Mouse (Mus musculus) kidney, postnatal 10 days (tissue): ENCODE measurements at regions not wholly inside any gene's neighbourhood (a gene's known extent, or its start where the extent isn't known, plus 50 kb on each side); places are given as distances from the start of the nearest gene placed in this dataset.

Experiments used
- DNase-seq: peaks from one replicate; pipeline ENCODE4 v3.0.0; 2021; ENCODE audit warnings: mixed read lengths

DNA sequence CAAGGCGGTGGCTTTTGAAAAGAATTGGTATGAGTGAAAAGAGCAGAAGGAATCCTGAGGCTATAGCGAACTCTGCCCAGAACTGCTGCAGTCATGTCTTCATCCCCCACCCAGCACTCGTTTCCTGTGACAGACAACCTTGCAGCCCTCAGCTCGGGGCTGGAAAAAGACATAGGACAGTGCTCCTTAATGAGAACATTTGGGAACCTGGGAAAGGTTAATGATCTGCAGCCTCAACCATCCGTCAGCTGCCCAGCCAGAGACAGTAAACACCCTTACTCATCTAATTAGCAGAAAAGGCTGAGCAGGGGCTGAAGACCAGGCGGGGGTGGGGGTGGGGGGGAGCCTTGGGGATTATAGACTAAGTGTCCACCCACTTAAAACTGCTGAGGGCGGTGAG is 76.3 kb upstream of the Arhgap36 start:
- no peak for DNase-seq

DNA sequence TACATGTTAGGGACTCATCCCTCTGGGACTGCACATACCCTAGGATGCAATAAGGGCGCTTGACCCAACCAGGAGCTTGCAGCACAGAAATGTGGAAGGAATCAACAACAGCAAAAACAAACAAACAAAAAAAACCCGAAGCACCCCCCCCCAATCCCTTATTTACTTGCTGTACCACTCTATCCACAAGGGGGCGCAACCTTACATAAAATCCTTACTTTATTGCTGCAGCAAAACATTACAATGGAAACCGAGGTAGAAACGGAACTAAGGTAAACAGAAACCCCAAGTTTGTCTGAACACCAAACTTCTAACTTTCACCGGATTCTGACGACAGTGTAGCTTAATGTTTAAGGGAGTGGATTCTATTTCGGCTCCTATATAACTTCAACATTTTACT is 86.7 kb upstream of the Arhgap36 start:
- peak; percentile 22 for DNase-seq

DNA sequence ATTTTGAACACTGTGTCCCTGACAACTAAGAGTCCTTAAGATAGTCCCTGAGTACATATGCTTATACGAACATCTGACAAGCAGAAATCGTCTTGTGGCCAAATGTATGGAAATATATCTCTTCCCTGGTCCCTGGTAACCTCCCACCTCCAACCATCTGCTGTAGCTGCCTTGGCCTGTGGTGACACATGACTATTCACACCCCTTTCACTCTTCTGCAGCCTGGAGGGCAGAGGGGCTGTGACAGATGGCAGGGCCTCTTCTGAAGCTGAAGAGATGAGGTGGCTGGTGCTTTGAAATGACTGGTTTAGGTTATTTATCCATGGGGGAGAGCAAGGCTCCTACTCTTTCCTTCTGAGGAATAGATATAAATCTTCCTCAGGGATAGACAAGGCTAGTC is 82.3 kb upstream of the Enox2 start:
- DNase-seq: no peak

DNA sequence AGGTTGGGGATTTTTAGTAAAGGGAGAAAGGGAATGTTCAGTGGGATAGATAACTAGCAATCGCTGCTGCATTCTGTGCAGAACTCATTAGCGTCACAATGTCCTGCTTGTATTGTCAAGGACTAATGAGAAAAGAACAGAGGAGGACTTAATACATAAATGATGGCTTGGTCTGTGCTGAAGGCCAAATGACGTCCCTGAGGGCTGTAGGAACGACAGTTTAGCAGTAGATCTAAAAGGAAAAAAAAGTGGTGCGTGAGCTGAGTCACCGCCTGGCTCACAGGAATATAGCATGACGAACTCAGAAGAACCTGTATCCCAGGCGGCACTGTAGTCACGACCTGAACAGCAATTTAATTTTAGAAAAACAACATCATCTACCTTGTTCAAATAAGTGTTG is 81.3 kb upstream of the Enox2 start:
- no peak for DNase-seq

DNA sequence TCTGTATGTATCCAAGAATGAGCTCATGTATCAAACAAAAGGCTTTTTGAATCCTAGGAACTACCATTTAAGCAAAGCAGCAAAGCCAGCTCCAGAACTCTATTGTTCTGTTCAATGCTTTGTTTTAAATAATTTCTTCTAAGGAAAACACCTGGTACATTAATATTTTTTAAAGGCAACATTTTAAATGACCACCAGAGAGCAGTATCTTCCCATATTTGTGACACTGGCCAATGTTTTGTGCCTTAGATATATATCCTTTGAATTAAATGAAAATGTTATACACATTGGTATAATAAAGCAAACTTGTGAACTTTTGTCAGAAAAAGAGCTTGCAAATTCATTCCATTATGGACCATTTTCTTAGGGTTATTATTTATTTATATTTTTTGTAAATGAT is 58.4 kb upstream of the Enox2 start:
- no peak for DNase-seq
